Mouse (Mus musculus) embryo, embryonic 10.5 days (tissue): Measurements from ENCODE around the gene Phactr2.

Experiments used
- DNase-seq: peaks from one replicate; pipeline ENCODE4 v3.0.0-alpha.2; 2015; ENCODE audit warnings: low spot score

The Phactr2 gene

DNA sequence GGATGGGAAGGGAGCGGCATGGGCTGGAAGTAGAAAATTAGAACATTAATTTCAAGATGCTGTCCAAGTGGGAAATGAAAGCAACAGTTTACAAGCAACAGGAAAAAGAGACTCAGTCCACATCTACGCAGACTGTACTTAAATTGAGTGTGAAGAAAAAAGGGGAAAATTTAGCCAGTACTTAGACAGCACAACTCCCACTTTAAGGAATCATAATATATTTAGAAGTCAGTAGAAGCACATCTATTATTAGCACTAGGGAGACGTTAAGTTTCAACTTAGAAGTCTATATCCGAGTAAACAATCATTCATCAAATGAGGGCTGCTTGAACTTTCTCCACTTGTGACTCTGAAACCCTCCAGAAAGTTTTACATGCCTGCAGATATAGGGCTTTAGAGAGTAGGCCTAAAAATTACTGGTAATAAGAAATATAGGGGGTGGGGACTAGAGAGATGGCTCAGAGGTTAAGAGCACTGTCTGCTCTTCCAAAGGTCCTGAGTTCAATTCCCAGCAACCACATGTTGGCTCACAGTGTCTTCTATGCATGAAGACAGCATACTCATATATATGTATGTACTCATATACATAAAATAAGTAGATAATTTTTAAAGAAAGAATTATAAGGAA lies 142.7 kb downstream of the Phactr2 start:
- DNase-seq = no peak

DNA sequence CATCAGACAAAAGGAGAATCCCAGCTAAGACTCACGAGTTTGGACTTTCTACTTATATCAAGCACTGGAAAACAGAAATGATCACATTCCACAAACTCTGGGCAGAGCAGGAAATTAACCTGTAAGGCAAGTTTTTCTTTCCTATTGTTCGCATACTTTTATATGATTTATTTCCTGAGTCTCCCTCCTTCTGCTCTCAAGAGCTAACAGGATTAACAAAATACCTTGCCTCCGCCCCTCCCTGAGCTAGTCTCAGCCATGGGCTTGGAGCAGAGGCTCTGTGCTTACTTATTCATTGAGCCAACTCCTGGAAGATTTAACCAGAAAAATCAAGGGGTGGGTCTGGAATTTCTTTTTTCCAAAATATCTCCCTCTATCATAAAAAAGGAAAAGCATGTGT lies 145.6 kb downstream of the Phactr2 start:
- no peak for DNase-seq

DNA sequence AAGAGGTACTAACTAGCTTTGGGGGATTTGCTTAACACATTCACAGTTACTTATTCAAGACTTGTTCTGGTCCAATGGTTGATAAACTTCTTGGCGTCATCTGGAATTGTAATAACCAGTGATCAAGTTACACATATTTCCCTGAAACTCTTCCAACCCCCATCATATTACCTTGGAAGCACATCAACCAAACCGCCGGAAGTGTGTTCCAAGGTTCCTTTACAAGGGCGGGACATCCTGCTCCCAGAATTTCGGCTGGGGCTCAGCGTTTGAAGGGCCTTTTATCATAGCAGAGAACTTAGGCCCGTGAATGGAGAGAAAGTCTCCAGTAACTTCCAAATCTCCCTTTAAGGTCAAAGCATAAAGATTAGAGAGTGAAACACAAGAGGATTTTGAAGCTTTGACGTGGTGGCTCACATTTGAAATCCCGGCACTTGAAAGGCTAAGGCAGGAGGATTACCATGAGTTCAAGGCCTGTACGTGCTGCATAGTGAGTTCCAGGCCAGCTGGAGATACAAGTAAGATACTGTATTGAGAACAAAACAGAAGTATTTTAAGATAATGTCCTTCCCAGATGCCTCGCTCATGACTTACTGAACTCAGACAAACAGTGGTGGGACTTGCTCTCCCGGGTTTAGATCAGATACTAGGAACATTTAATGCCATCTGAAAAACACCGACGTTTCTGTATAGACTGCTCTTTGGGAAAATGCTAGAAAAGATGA lies 147.9 kb downstream of the Phactr2 start:
- no peak for DNase-seq

DNA sequence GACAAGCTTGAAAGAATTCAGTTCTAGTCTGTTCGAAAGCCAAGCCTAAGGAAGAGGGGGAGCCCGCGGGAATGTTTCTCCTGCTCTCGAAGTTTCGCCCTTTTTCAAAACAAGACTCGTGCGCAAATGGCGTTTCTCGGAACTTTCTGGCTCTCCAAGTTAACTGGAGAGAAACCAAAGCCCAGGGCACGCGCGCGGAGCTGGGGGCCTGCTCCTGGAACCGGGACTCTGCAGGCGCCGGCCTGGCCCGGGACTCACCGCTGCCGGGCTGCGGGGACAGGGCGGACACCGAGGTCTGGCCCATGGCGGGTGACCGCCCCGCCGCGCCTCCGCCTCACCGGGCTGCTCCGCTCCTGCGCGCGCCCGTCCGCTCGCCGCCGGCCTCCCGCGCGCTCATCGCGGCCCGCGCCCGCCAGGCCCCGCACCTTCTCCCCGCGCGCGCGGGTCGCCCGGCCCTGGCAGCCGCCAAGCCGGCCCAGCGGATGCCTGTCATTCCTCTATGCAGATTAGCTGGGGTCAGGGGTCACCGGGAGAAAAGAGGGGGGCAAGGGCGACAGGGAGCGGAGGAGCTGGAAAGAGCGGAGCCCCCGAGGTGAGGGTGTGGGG lies 150.3 kb downstream of the Phactr2 start:
- peak; percentile 88 for DNase-seq

DNA sequence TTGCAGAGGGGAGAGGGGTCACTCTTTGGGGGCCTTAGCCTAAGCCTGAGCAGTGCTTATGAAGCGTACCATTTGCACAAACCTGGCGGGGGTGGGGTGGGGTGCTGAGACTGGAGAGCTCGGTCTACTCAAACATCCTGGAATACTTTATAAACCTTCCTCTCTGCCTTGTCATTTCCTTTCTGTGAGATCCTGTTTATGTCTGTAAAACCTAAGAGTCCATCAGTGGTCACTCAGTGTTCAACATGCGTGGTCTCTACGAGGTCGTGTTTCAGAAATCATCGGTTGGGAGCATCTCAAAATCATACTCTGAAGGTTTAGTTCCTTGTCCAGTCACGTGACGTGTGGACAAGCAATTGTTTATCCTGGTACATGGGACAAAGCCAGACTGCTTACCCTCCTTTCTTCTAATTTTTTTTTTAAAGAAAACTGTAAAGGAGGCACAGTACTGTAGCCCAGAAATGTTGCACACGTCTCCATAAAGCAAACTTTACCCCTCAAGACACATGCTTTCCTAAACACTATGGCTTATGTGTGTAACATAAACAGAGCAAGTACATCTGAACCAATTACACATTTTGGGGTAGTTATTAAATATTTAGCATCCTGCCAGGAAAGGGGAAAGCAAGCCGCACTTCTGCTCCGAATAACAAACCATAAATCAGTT lies 150.9 kb downstream of the Phactr2 start:
- peak; percentile 63 for DNase-seq

DNA sequence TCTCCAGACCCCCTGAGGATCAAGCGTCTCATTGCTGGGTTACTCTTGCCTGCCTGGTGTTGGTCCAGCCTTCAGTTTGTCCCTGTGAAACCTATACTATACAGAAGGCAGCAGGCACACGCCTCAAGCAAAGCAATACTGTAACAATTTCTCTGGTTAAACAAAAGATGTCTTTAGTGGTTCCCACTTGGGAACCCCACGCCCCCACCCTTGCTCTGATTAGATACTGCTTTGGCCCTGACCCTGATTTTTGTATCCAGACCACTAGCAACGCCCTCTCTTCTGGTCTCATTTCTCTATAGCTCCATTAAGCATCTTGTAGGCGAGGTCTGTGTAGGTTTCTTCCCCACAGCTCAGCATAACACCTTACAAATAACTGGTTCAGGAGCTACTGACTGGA lies 159.2 kb downstream of the Phactr2 start:
- no peak for DNase-seq

DNA sequence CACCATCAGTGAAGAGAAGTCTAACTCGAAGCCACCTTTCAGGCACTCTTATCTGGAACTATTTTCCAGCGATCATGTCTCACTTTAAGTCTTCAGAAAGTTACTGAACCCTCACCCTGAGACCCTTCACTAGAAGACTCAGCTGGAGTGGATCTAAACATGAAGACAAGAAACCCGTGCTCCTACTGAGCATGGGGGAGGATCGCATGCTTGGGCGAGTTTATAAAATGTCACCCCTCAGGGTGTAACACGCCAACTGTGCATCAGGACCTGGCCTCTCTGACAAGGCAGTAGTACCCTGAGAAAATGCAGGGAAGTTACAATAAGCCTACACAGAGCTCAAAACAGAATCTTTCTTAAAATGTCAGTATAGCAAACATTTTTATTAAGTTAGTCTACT lies 161.6 kb downstream of the Phactr2 start:
- DNase-seq = no peak

DNA sequence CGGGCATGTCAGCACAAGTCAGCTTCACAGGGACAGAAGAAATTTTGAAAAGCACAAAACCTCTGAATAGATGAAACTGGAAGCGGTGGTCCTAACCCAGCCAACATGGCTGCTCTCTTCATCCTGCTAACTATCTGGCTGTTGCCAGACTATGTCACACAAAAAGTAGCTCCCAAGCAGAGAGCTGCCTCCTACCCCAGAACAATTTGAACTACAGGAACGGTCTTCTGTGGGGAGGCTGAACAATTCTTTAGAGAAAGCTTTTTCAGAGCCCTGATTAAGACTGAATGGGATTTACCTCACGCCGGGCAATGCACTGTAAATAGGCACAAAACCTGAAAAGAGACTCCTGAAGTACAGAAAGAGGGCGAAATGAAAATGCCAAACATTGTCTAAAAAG lies 162.6 kb downstream of the Phactr2 start:
- DNase-seq = no peak

DNA sequence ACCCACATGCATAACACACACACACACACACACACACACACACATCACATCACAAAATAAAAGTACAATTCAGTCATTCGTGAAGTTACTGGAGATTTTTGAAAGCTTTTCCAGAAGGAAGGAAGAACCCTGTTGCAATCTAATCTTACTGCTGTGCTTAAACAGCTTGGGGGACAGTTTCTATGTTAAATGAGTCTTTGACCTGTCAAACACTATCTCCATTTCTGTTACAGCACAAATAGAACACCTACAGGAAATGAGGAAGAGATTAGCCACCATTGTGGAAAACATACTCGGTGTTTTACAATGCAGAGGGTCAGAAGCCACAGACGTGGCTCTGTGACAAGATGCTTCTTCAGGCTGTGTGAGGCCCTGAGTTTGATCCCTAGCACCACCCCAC lies 164.1 kb downstream of the Phactr2 start:
- DNase-seq = no peak

DNA sequence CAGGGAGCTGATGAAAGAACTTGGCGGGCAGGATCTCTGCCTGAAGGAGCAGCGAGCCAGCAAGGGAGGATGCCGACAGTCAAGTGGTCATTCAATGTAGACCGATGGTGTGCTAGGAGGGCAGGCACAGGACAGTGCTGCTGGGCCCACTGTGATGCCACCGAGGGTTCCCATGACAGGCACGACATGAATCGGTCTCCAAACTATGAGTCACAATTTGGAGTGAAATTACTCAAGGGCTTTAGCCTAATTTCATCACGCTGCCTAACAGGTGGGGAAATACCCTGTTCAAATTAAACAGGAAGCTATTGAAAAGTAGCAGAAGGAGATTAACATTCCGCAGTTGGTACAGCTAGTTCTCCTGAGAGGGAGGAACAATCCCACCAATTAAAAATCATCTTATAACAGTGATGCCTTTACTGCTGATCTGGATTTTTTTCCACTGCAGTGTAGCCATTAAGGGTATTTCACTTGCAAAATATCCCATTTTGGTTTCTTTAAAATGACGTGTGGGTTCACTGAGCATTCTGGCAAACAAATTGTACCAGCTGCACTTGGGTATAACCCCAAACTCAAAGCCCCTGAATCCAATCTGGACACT lies 169.5 kb downstream of the Phactr2 start:
- no peak for DNase-seq

DNA sequence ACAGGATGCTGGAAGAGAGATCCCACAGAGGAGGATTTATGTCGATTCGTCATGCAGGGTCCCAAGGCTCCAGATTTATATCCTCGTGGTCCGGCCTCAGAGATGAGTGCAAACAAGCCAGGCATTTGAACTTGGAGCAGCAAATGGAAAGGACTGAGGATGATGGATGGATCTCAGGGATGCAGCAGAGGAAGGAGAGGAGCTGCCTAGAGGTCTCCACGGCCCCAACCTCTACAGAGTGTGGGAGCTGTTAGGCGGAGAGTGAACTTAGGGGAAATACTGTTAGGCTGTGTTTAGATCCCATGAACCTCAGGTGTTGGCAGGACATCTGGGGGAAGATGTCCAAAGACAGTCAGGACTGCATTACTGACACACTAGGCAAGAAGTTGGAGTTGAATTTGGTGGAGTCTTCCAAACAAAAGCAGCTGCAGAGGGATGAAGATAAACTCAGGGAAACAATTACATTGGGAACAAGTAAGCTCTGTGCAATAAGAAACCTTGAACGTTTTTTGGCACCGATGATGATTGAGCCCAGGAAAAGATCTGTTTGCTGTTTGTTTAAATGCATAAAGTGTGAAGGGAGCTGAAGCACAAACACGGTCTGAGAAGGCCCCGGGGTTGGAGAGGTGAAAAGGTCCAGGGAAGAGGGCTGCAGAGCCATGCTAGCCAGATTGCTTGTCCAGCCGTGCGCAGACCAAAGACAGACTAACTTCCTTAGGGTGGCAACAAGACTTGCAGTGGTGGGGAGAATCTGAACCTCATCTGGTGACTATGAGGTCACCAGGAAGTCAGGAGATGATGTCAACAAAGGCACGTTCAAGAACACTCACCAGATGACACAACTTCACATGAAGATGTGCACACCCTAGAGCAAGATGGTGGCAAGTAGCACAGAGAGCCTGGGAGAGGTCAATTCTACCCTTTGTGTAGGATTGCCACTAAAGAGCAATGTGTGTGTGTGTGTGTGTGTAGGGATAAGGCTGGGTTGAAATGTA lies 170.6 kb downstream of the Phactr2 start:
- DNase-seq = no peak

DNA sequence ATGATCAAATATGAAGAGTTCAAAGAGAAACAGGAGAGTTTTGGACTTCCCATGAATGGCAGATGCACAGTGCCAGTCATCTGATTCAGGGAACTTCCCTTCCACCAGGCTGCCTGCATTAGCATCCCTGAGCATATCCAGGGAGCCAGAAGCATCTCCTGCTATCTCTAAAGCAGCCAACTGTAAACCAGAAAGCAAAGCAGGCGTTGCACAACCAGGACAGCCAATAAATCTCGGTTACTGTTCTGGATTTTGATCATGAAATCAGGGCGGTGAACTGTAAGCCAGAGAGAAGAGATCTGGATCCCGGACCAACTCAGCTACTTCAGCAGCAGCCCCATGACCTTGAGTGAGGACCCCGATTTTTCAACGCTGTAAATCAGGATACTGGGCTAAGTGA lies 173.6 kb downstream of the Phactr2 start:
- DNase-seq = no peak

DNA sequence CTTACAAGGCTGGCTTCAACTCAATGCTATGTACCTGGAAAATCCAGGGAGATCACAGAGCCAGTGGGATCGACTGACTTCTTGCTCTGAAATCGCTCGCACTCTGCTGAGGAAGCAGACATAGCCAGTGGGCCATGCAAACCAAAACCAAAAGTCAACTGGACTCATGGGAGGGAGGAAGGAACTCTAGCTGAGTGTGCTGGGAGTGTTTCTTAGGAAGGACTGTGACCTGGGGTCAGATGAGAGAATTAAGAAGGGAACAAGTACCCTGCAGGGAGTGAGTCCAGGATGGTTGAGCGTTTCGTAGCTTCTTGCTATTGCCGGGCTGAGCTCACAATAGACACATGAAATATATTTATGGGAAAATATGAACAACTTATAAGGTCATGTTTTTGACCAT lies 174.0 kb downstream of the Phactr2 start:
- no peak for DNase-seq

DNA sequence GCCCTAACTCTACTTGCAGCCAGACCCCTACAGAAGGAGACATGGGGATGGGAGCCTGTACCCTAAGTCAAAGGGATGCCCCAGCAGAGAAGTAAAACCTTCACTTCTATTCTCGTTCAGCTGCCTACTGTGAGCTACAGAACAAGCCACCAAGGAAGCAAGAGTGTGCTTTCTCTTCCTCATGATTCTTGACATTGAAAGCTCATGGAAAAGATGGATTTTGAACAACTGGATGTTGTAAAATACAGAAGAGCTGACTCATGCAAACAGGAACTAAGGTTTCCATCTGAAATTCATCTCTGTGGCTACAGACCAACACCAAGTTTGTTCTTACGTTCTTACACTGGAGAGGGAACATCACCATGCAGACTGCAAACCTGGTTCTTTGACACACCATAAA lies 179.3 kb downstream of the Phactr2 start:
- no peak for DNase-seq

DNA sequence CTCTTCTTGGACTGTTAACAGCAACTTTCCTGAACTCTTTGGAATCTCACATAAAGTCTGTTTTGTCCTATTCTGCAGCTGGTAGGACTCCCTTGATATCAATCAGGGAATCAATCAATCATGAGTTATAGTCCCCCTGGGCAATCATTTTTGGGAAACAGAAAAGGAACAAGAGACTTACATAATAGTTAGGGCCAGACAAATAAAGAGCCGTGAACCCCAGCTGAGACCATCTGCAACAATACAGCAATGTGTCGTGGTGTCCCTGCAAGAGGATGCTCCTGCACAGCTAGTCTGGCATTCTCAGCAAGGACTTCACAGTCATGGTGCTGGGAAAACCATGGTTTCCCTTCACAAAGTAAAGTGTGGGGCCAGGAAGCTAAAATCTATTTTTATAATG lies 182.2 kb downstream of the Phactr2 start:
- peak; percentile 51 for DNase-seq

DNA sequence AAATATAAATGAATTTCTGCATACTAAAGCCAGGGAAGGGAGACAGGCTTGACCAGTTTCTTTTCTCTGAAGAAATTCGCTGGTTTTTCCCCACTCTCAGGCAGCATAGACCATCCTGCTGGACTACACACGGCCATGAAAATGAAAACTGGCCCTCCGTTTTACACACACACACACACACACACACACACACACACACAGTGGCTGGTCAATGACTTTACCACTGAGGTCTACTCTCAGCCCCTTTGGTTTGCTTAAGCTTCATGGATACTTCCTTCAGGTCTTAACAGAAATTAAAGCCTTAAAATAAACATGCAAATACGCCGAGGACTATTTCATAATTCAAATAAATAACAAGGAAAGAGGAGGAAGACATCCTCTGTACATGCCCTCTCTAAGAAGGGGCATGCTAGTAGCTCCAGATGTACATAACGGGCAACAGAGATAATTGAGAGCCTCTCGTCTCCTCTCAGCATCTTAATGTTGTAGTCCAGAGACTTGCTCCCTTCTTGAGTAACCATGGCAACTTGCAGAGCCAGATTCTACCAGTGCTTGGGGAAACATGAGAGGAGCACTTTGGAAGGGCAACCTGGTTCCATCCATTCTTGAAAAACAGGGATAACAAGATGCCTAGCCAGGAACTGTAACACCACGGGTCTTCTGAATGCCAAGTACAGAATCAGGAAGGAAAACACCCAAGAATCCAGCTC lies 184.8 kb downstream of the Phactr2 start:
- DNase-seq = no peak

DNA sequence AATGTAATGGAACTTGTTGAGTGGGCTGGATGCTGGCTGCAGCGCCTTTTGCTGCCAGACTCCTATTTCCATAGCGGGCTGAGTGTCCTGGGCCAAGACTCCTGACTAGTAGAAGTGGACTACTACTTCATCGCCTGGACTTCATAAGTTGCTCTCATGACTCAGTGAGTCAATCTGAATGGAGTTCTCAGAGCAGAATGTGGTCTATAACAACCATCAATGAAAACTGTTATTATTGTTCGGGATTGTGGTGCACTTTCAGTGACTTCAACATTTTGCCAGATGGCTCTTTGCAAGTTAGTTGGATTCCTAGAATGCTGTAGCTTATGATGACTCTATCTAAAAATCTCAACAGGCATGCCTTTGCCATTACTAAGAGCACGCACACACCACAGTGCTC lies 185.9 kb downstream of the Phactr2 start:
- DNase-seq = no peak

DNA sequence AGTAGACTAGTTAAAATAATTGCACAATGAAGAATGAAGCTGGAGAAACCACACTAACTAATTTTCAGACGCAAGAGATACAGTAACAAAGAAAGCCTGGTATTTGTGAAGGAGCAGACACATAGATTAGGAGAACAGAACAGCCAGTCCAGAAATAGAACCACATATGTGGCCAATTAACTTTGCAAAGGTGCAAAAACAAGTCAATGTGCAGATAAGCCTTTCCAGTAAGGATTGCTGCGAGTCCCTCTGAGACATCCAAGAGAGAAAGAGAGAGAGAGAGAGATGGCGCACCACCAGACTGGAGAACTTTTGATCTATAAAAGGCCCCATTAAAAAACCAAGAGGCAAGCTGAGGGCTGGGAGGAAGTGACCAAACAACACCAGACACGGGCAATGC lies 190.8 kb downstream of the Phactr2 start:
- no peak for DNase-seq

DNA sequence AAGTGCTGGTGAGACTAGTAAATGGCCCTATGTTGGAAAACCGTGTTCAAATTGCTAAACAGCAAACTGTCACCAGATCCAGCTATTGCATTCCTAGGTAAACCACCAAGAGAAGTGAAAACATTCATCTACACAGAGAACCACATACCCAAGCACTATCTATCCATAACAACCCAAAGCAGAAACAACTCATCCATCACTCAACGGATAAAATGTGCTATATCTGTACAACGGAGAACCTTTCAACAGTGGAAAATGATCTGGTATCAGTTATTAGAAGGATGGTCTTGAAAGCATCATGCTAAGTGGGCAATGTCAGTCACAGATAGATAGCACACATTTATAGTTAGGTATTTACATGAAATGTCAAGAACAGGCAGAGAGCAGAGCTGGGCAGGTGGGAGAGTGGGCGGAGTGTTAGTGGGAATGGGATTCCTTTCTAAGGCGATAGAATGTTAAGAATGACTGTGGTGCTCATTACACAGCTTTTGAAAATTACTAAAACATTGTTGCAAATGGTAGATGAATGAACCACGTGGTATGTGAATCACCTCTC lies 193.8 kb downstream of the Phactr2 start:
- DNase-seq = no peak

DNA sequence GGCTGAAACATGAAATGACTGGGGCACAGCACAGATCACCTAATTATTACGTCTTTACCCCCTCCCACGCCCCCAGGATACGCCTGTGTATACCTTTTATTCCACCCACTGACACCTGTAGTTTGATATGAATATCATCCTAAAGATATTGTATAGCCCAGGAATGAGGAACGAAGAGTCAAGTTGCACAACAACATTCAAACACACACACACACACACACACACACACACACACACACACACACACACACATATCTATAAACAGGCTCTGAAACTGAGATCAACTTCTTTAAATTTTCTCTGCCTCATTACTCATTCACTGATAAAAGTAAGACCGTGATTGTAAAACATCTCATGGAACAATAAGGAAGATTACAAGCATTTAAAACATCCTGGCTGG lies 197.9 kb downstream of the Phactr2 start:
- no peak for DNase-seq
